Mouse (Mus musculus) testis, adult 2 months (tissue): Measurements from ENCODE around the gene Rmnd5a.

Experiments used
- CTCF ChIP-seq: fragments of 200-500 bp; IDR thresholded peaks from 2 replicates; pipeline ENCODE4 v1.5.1; 2012; ENCODE audit warnings: low read depth, mild to moderate bottlenecking, inconsistent platforms, low read length, moderate library complexity; ENCODE audit not compliant: control insufficient read depth, insufficient read depth, insufficient replicate concordance
- POLR2A ChIP-seq: fragments of 200-500 bp; IDR thresholded peaks from 2 replicates; pipeline ENCODE4 v1.6.1; 2012; ENCODE audit warnings: low read depth, mild to moderate bottlenecking, inconsistent platforms, low read length, moderate library complexity; ENCODE audit not compliant: control insufficient read depth

- no peak for TF ChIP-seq CTCF
- no peak for TF ChIP-seq POLR2A
Observed at GRCm38 (mm10) chr6:71415446-71415845, 25.0 kb downstream of the Rmnd5a start.
